Mouse (Mus musculus): ENCODE results near the gene Tmem161a. TPM values are rescaled to one million over a fixed set of nuclear protein-coding genes. Genes with fewer than 3 reads are reported as not detected.

Gene Tmem161a
- total RNA-seq, 1 experiment: 73.9 TPM

GRCm38 (mm10) chr8:70211275-70211674 is 39.1 kb downstream of the Tmem161a start:
- peak overlapping the region; percentile 74; the same call in 1 of the 2 replicates for H3K9ac ChIP-seq (ENCODE audit: insufficient read depth, low read depth, low read length, poor library complexity, severe bottlenecking)
- in situ Hi-C loops (cut with MboI; ENCODE audit: low sequenced_read_pairs in 2 of 2, unreplicated experiment in 2 of 2): no loop called here
- TF ChIP-seq HCFC1 (IDR thresholded peaks at IDR 0.05; ENCODE audit: borderline replicate concordance, insufficient read depth, low read length) (no peak), CHD2 (IDR thresholded peaks at IDR 0.05; ENCODE audit: low read depth, low read length) (no peak), MAFK (IDR thresholded peaks at IDR 0.05; ENCODE audit: insufficient read depth, low read depth, low read length) (no peak), ZNF384 (IDR thresholded peaks at IDR 0.05; ENCODE audit: low read depth, low read length) (no peak), ZC3H11A (IDR thresholded peaks at IDR 0.05; ENCODE audit: borderline replicate concordance, low read depth, low read length) (no peak)

DNA sequence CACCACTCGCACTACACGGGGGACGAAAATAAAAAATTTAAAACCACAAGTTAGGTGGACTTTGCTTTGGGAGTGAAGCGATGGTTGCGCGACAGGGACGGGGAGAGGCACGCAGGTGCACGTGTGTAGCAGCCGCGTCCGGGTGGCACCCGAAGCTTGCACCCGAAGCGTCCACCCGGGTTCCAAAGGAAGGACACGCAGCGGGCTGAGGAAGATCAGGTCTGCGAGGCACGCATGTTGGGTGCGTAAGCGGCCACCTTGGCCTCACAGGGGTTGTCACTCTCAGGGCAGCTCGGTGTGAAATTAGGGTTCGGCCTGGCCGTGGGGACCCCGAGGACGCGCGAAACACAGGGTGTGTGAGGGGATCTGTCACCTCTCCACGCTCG is 39.6 kb downstream of the Tmem161a start:
- Histone ChIP-seq H3K36me3 (ENCODE audit: control insufficient read depth, insufficient read depth, low read length, poor library complexity, severe bottlenecking) (no peaks in the 10 kb centered on the region), H3K4me1 (ENCODE audit: control insufficient read depth in 2 of 2, insufficient read depth in 2 of 2, low read length in 2 of 2, poor library complexity in 1 of 2) (peaks cover 9 to 12% of the 10 kb centered on the region in 2 experiments; a peak in 3 of 4 replicates), H3K4me3 (ENCODE audit: insufficient read depth in 1 of 2, low read depth in 1 of 2, low read length in 2 of 2, poor library complexity in 1 of 2, severe bottlenecking in 1 of 2) (peak overlapping the region; percentile 78 to 82), H3K27ac (ENCODE audit: insufficient read depth, low read depth, low read length, poor library complexity, severe bottlenecking) (no peak overlapping the region), H3K9me3 (ENCODE audit: control insufficient read depth, insufficient read depth, low read depth, low read length) (no peaks in the 10 kb centered on the region), H3K9ac (ENCODE audit: insufficient read depth, low read depth, low read length, poor library complexity, severe bottlenecking) (peak overlapping the region; percentile 74)
- DNase-seq (ENCODE audit: low read depth, low spot score): no peak
- no peak for TF ChIP-seq HCFC1 (IDR thresholded peaks at IDR 0.05; ENCODE audit: borderline replicate concordance, insufficient read depth, low read length)
- TF ChIP-seq MAFK (IDR thresholded peaks at IDR 0.05; ENCODE audit: insufficient read depth, low read depth, low read length): no peak
- no peak for TF ChIP-seq ZC3H11A (IDR thresholded peaks at IDR 0.05; ENCODE audit: borderline replicate concordance, low read depth, low read length)
- TF ChIP-seq CHD2 (IDR thresholded peaks at IDR 0.05; ENCODE audit: low read depth, low read length): no peak
- TF ChIP-seq ZNF384 (IDR thresholded peaks at IDR 0.05; ENCODE audit: low read depth, low read length): no peak
- in situ Hi-C loops (cut with MboI; ENCODE audit: low sequenced_read_pairs in 2 of 2, unreplicated experiment in 2 of 2): no loop called here

More at GRCm38 (mm10) chr8:70211275-70211674, 39.1 kb downstream of the Tmem161a start:
- H3K4me3 ChIP-seq (ENCODE audit: insufficient read depth in 1 of 2, low read depth in 1 of 2, low read length in 2 of 2, poor library complexity in 1 of 2, severe bottlenecking in 1 of 2): peak overlapping the region; percentile 78 to 82
- no peak for DNase-seq (ENCODE audit: low read depth, low spot score)
- no peaks in the 10 kb centered on the region for H3K36me3 ChIP-seq (ENCODE audit: control insufficient read depth, insufficient read depth, low read length, poor library complexity, severe bottlenecking)
- H3K4me1 ChIP-seq (ENCODE audit: control insufficient read depth in 2 of 2, insufficient read depth in 2 of 2, low read length in 2 of 2, poor library complexity in 1 of 2): peaks cover 9 to 12% of the 10 kb centered on the region in 2 experiments; a peak in 3 of 4 replicates
- H3K27ac ChIP-seq (ENCODE audit: insufficient read depth, low read depth, low read length, poor library complexity, severe bottlenecking): no peak overlapping the region
- no peaks in the 10 kb centered on the region for H3K9me3 ChIP-seq (ENCODE audit: control insufficient read depth, insufficient read depth, low read depth, low read length)

GRCm38 (mm10) chr8:70212112-70213055 is 40.2 kb downstream of the Tmem161a start, which contains the start of gene Slc25a42:
TSS of gene Slc25a42 (minus strand) at chr8:70212305.
- peak; percentile 97 for DNase-seq (ENCODE audit: low read depth, low spot score)
- Histone ChIP-seq H3K9ac (ENCODE audit: insufficient read depth, low read depth, low read length, poor library complexity, severe bottlenecking) (peak within 1 kb of the TSS; percentile 74), H3K36me3 (ENCODE audit: control insufficient read depth, insufficient read depth, low read length, poor library complexity, severe bottlenecking) (no peaks in the 10 kb centered on the region), H3K9me3 (ENCODE audit: control insufficient read depth, insufficient read depth, low read depth, low read length) (no peaks in the 10 kb centered on the region), H3K27ac (ENCODE audit: insufficient read depth, low read depth, low read length, poor library complexity, severe bottlenecking) (no peak within 1 kb of the TSS), H3K4me3 (ENCODE audit: insufficient read depth in 1 of 2, low read depth in 1 of 2, low read length in 2 of 2, poor library complexity in 1 of 2, severe bottlenecking in 1 of 2) (peak within 1 kb of the TSS; percentile 78 to 82), H3K4me1 (ENCODE audit: control insufficient read depth in 2 of 2, insufficient read depth in 2 of 2, low read length in 2 of 2, poor library complexity in 1 of 2) (peaks cover 9 to 12% of the 10 kb centered on the region in 2 experiments; a peak in 3 of 4 replicates)
- in situ Hi-C loops (cut with MboI; ENCODE audit: low sequenced_read_pairs in 2 of 2, unreplicated experiment in 2 of 2): no loop called here
- TF ChIP-seq CHD2 (IDR thresholded peaks at IDR 0.05; ENCODE audit: low read depth, low read length) (no peak; the same call in none of the 2 replicates), ZNF384 (IDR thresholded peaks at IDR 0.05; ENCODE audit: low read depth, low read length) (no peak), ZC3H11A (IDR thresholded peaks at IDR 0.05; ENCODE audit: borderline replicate concordance, low read depth, low read length) (no peak), HCFC1 (IDR thresholded peaks at IDR 0.05; ENCODE audit: borderline replicate concordance, insufficient read depth, low read length) (no peak), MAFK (IDR thresholded peaks at IDR 0.05; ENCODE audit: insufficient read depth, low read depth, low read length) (no peak)

GRCm38 (mm10) chr8:70214411-70214810 is 42.3 kb downstream of the Tmem161a start:
- H3K4me3 ChIP-seq (ENCODE audit: insufficient read depth in 1 of 2, low read depth in 1 of 2, low read length in 2 of 2, poor library complexity in 1 of 2, severe bottlenecking in 1 of 2): no peak overlapping the region
- no peak overlapping the region for H3K27ac ChIP-seq (ENCODE audit: insufficient read depth, low read depth, low read length, poor library complexity, severe bottlenecking)
- no peak for DNase-seq (ENCODE audit: low read depth, low spot score)
- H3K4me1 ChIP-seq (ENCODE audit: control insufficient read depth in 2 of 2, insufficient read depth in 2 of 2, low read length in 2 of 2, poor library complexity in 1 of 2): peaks cover 9 to 11% of the 10 kb centered on the region in 2 experiments; a peak in 3 of 4 replicates
- no peak overlapping the region for H3K9ac ChIP-seq (ENCODE audit: insufficient read depth, low read depth, low read length, poor library complexity, severe bottlenecking)
- H3K36me3 ChIP-seq (ENCODE audit: control insufficient read depth, insufficient read depth, low read length, poor library complexity, severe bottlenecking): no peaks in the 10 kb centered on the region
- H3K9me3 ChIP-seq (ENCODE audit: control insufficient read depth, insufficient read depth, low read depth, low read length): no peaks in the 10 kb centered on the region
- TF ChIP-seq CHD2 (IDR thresholded peaks at IDR 0.05; ENCODE audit: low read depth, low read length): no peak
- no peak for TF ChIP-seq MAFK (IDR thresholded peaks at IDR 0.05; ENCODE audit: insufficient read depth, low read depth, low read length)
- TF ChIP-seq HCFC1 (IDR thresholded peaks at IDR 0.05; ENCODE audit: borderline replicate concordance, insufficient read depth, low read length): no peak
- no peak for TF ChIP-seq ZC3H11A (IDR thresholded peaks at IDR 0.05; ENCODE audit: borderline replicate concordance, low read depth, low read length)
- TF ChIP-seq ZNF384 (IDR thresholded peaks at IDR 0.05; ENCODE audit: low read depth, low read length): no peak
- in situ Hi-C loops (cut with MboI; ENCODE audit: low sequenced_read_pairs in 2 of 2, unreplicated experiment in 2 of 2): no loop called here
